Mouse (Mus musculus) embryonic facial prominence, embryonic 12.5 days (tissue): ENCODE measurements around the gene Kalrn. TPM values are rescaled to one million over a fixed set of nuclear protein-coding genes. Genes with fewer than 3 reads are reported as not detected.
A peak's percentile ranks its signal among the peaks of the same experiment; 100 is the strongest.

Source experiments
- ATAC-seq: fragments of 200-750 bp; cut with Nextera tagmentation; 2 replicates; pipeline ENCODE4 v1.8.0; 2017; ENCODE audit not compliant: insufficient number of reproducible peaks, insufficient read depth, low FRiP score, low TSS enrichment
- H3K27ac ChIP-seq: fragments of 300-500 bp; sonication (generic); 2 replicates; pipeline ENCODE4 v1.5.1; 2016; ENCODE audit warnings: mild to moderate bottlenecking
- H3K27me3 ChIP-seq: fragments of 300-500 bp; sonication (generic); 2 replicates; pipeline ENCODE4 v1.6.1; 2016; ENCODE audit warnings: mild to moderate bottlenecking, moderate library complexity
- H3K36me3 ChIP-seq: fragments of 300-500 bp; sonication (generic); 2 replicates; pipeline ENCODE4 v1.6.1; 2016; ENCODE audit warnings: mild to moderate bottlenecking
- H3K4me1 ChIP-seq: fragments of 300-500 bp; sonication (generic); 2 replicates; pipeline ENCODE4 v1.6.1; 2016
- H3K4me2 ChIP-seq: fragments of 300-500 bp; sonication (generic); replicated peaks from 2 replicates; pipeline ENCODE4 v1.6.1; 2016; ENCODE audit warnings: mild to moderate bottlenecking, moderate library complexity
- H3K4me3 ChIP-seq: fragments of 300-500 bp; sonication (generic); 2 replicates; pipeline ENCODE4 v1.5.1; 2016; ENCODE audit warnings: mild to moderate bottlenecking
- H3K9ac ChIP-seq: fragments of 300-500 bp; sonication (generic); 2 replicates; pipeline ENCODE4 v1.6.1; 2016; ENCODE audit warnings: mild to moderate bottlenecking, moderate library complexity
- H3K9me3 ChIP-seq: fragments of 300-500 bp; sonication (generic); 2 replicates; pipeline ENCODE4 v1.6.1; 2016; ENCODE audit warnings: mild to moderate bottlenecking, moderate library complexity
- WGBS: fragments of 180-500 bp; shearing (Covaris S2); methylation state at CpG from one replicate; pipeline ENCODE4 v1.1.7; 2016; 5-methylcytosine and 5-hydroxymethylcytosine counted together
- polyA plus RNA-seq: library from polyadenylated mRNA; unstranded; fragments of >200 nt; fragmentation: Nextera tagmentation; extraction: Ambion mirVana; gene quantifications from 2 replicates; pipeline ENCODE4 v1.2.1, GENCODE M21; 2016

Gene Kalrn
- polyA plus RNA-seq, 1 experiment from 2014 or later, result 19.2 TPM

- Histone ChIP-seq H3K4me1 (peaks cover 47% of the 10 kb centered on the region), H3K9me3 (no peaks in the 10 kb centered on the region), H3K4me3 (no peak overlapping the region), H3K27ac (peak overlapping the region; percentile 79), H3K4me2 (no peak overlapping the region), H3K36me3 (peaks cover 8% of the 10 kb centered on the region; the same call in 1 of the 2 replicates), H3K9ac (peak overlapping the region; percentile 27; the same call in 1 of the 2 replicates), H3K27me3 (no peaks in the 10 kb centered on the region)
- WGBS, result 61% methylated on average over 5 of the region's 5 CpGs
- no peak; the same call in 1 of the 2 replicates for ATAC-seq
Measured at GRCm38 (mm10) chr16:33934701-33935406, 638.5 kb downstream of the Kalrn start.

- 92% methylated on average over 11 of the region's 11 CpGs for WGBS
- Histone ChIP-seq H3K27ac (0 out of 2 replicates have a peak overlapping the region, but pooled peaks have one; percentile 14), H3K4me1 (peaks cover 37% of the 10 kb centered on the region), H3K36me3 (peaks cover 7% of the 10 kb centered on the region; the same call in 1 of the 2 replicates), H3K4me3 (no peak overlapping the region), H3K27me3 (no peaks in the 10 kb centered on the region), H3K4me2 (no peak overlapping the region), H3K9me3 (no peaks in the 10 kb centered on the region), H3K9ac (no peak overlapping the region)
- no peak for ATAC-seq
Measured at GRCm38 (mm10) chr16:33933411-33933810, 639.9 kb downstream of the Kalrn start.

GRCm38 (mm10) chr16:33932126-33932525 lies 641.2 kb downstream of the Kalrn start:
- H3K27me3 ChIP-seq, result no peaks in the 10 kb centered on the region
- 60% methylated on average over 5 of the region's 5 CpGs for whole genome bisulfite sequencing
- no peak for ATAC-seq
- H3K9ac ChIP-seq, result no peak overlapping the region
- no peak overlapping the region for H3K4me2 ChIP-seq
- no peaks in the 10 kb centered on the region for H3K9me3 ChIP-seq
- H3K36me3 ChIP-seq, result 0 out of 2 replicates have a peak, but pooled peaks cover 4% of the 10 kb centered on the region
- no peak overlapping the region for H3K4me3 ChIP-seq
- no peak overlapping the region for H3K27ac ChIP-seq
- H3K4me1 ChIP-seq, result peaks cover 29% of the 10 kb centered on the region

GRCm38 (mm10) chr16:33931682-33932081 lies 641.6 kb downstream of the Kalrn start:
- no peak overlapping the region for H3K27ac ChIP-seq
- 50% methylated on average over 2 of the region's 2 CpGs for WGBS
- H3K4me2 ChIP-seq, result no peak overlapping the region
- no peaks in the 10 kb centered on the region for H3K9me3 ChIP-seq
- H3K27me3 ChIP-seq, result no peaks in the 10 kb centered on the region
- no peak overlapping the region for H3K9ac ChIP-seq
- H3K4me1 ChIP-seq, result peaks cover 29% of the 10 kb centered on the region
- 0 out of 2 replicates have a peak, but pooled peaks cover 4% of the 10 kb centered on the region for H3K36me3 ChIP-seq
- H3K4me3 ChIP-seq, result no peak overlapping the region
- no peak for ATAC-seq

GRCm38 (mm10) chr16:33930785-33931184 lies 642.5 kb downstream of the Kalrn start:
- Histone ChIP-seq H3K4me1 (peaks cover 26% of the 10 kb centered on the region), H3K9me3 (no peaks in the 10 kb centered on the region), H3K4me3 (no peak overlapping the region), H3K36me3 (0 out of 2 replicates have a peak, but pooled peaks cover 5% of the 10 kb centered on the region), H3K9ac (no peak overlapping the region), H3K4me2 (no peak overlapping the region), H3K27ac (no peak overlapping the region), H3K27me3 (no peaks in the 10 kb centered on the region)
- no peak for ATAC-seq
- 86% methylated on average over 6 of the region's 6 CpGs for WGBS

GRCm38 (mm10) chr16:33928788-33929462 lies 644.4 kb downstream of the Kalrn start:
- H3K9me3 ChIP-seq, result no peaks in the 10 kb centered on the region
- H3K27me3 ChIP-seq, result no peaks in the 10 kb centered on the region
- 0 out of 2 replicates have a peak, but pooled peaks cover 11% of the 10 kb centered on the region for H3K36me3 ChIP-seq
- no peak for ATAC-seq
- H3K4me3 ChIP-seq, result no peak overlapping the region
- no peak overlapping the region for H3K9ac ChIP-seq
- WGBS, result 85% methylated on average over 9 of the region's 9 CpGs
- peaks cover 17% of the 10 kb centered on the region for H3K4me1 ChIP-seq
- H3K27ac ChIP-seq, result no peak overlapping the region
- no peak overlapping the region for H3K4me2 ChIP-seq

GRCm38 (mm10) chr16:33927263-33927824 lies 646.0 kb downstream of the Kalrn start:
- H3K36me3 ChIP-seq, result 0 out of 2 replicates have a peak, but pooled peaks cover 11% of the 10 kb centered on the region
- ATAC-seq, result no peak
- WGBS, result 75% methylated on average over 6 of the region's 6 CpGs
- H3K4me1 ChIP-seq, result peaks cover 16% of the 10 kb centered on the region
- H3K9ac ChIP-seq, result no peak overlapping the region
- no peak overlapping the region for H3K4me3 ChIP-seq
- no peak overlapping the region for H3K4me2 ChIP-seq
- H3K27me3 ChIP-seq, result no peaks in the 10 kb centered on the region
- H3K9me3 ChIP-seq, result no peaks in the 10 kb centered on the region
- no peak overlapping the region for H3K27ac ChIP-seq

GRCm38 (mm10) chr16:33923758-33924157 lies 649.6 kb downstream of the Kalrn start:
- H3K4me1 ChIP-seq, result peaks cover 34% of the 10 kb centered on the region
- H3K27me3 ChIP-seq, result no peaks in the 10 kb centered on the region
- 92% methylated on average over 8 of the region's 8 CpGs for WGBS
- H3K4me2 ChIP-seq, result no peak overlapping the region
- ATAC-seq, result no peak
- H3K36me3 ChIP-seq, result peaks cover 24% of the 10 kb centered on the region
- no peak overlapping the region for H3K4me3 ChIP-seq
- H3K9me3 ChIP-seq, result no peaks in the 10 kb centered on the region
- H3K27ac ChIP-seq, result peak overlapping the region; percentile 86; the same call in 1 of the 2 replicates
- no peak overlapping the region for H3K9ac ChIP-seq

GRCm38 (mm10) chr16:33923001-33923316 lies 650.4 kb downstream of the Kalrn start:
- no peak overlapping the region for H3K4me2 ChIP-seq
- 51% methylated on average over 5 of the region's 5 CpGs for WGBS
- no peak for ATAC-seq
- no peaks in the 10 kb centered on the region for H3K9me3 ChIP-seq
- H3K4me1 ChIP-seq, result peaks cover 30% of the 10 kb centered on the region
- H3K36me3 ChIP-seq, result peaks cover 26% of the 10 kb centered on the region
- H3K9ac ChIP-seq, result no peak overlapping the region
- H3K27ac ChIP-seq, result peak overlapping the region; percentile 86
- no peak overlapping the region for H3K4me3 ChIP-seq
- H3K27me3 ChIP-seq, result no peaks in the 10 kb centered on the region

GRCm38 (mm10) chr16:33922111-33923000 lies 651.0 kb downstream of the Kalrn start:
- 27% methylated on average over 18 of the region's 18 CpGs for WGBS

GRCm38 (mm10) chr16:33921514-33921913 lies 651.8 kb downstream of the Kalrn start:
- H3K9ac ChIP-seq, result no peak overlapping the region
- no peak for ATAC-seq
- H3K27me3 ChIP-seq, result no peaks in the 10 kb centered on the region
- 50% methylated on average over 5 of the region's 5 CpGs for WGBS
- H3K4me3 ChIP-seq, result no peak overlapping the region
- no peaks in the 10 kb centered on the region for H3K9me3 ChIP-seq
- peak overlapping the region; percentile 86; the same call in 1 of the 2 replicates for H3K27ac ChIP-seq
- H3K4me2 ChIP-seq, result no peak overlapping the region
- peaks cover 41% of the 10 kb centered on the region for H3K4me1 ChIP-seq
- peaks cover 32% of the 10 kb centered on the region for H3K36me3 ChIP-seq

More at GRCm38 (mm10) chr16:33922111-33923000, 651.0 kb downstream of the Kalrn start:
- Histone ChIP-seq H3K4me2 (no peak overlapping the region), H3K27ac (peak overlapping the region; percentile 86), H3K36me3 (peaks cover 31% of the 10 kb centered on the region), H3K9me3 (no peaks in the 10 kb centered on the region), H3K4me3 (no peak overlapping the region), H3K4me1 (peaks cover 32% of the 10 kb centered on the region), H3K9ac (no peak overlapping the region), H3K27me3 (no peaks in the 10 kb centered on the region)
- no peak for ATAC-seq
